Mouse (Mus musculus): ENCODE results near the gene Itpr3.

GRCm38 (mm10) chr17:27125669-27126202 is 68.6 kb downstream of the Itpr3 start:
- TF ChIP-seq CTCF (IDR thresholded peaks at IDR 0.05; ENCODE audit: insufficient read depth, low read length) (no peak), POLR2A (IDR thresholded peaks at IDR 0.05; ENCODE audit: borderline replicate concordance, extremely low read depth, low read depth, low read length) (no peak)

All from lung, adult 2 months (tissue).